Mouse (Mus musculus) cerebellum, adult 9-11 months (tissue): ENCODE data around the gene Npepps.
"Not testable (repeated sequence)": the region's sequence is repeated elsewhere in the genome, so short reads cannot be mapped to it uniquely, and the experiment has no call there.

Source experiments
- DNase-seq: peaks from one replicate; pipeline ENCODE4 v3.0.0; 2022

Npepps gene

DNA sequence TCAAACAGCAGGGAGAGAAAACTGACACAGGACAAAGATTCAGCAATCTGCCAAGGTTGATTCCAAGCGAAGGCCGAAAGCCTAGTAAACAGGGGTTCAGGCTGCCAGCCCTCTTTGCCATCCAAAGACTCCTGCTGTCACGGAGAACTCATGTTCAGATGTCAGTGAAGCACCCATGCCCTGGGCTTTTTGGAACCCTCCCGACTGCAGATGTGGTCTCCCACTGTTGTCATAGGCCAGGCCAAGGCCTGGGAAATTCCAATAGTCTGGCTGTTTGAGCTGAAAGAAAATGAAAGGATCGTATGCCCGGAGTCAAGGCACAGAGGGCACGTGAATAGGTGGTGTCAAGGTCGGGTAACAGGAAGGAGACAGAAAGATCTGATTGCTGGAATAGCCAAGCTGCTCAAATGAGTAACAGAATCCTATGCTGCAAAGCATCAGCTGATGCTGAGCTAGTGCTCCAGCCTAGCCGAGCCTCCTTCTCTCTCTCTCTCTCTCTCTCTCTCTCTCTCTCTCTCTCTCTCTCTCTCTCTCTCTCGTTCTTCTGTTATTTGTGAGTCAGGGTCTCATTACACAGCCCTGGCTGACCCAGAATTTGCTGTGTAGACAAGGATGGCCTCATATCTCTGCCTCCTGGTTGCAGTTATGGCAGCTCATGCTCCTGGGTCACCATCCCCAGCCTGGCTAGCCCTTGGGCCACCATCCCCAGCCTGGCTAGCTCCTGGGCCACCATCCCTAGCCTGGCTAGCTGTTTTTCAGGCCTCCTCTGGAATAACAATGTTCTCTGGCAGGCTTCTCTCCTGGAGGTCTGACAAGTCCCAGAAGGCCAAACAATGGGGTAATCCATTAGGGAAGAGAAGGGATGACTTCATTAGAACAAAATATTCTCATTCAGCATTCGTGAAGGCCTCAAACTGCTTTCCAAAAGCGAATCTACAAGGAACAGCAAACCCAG lies 9.1 kb upstream of the Npepps start:
- peak; percentile 35 for DNase-seq

- no peak for DNase-seq
These were observed 7.2 kb upstream of the Npepps start for GRCm38 (mm10) chr11:97287643-97288042.

GRCm38 (mm10) chr11:97286973-97287372 lies 6.5 kb upstream of the Npepps start:
- DNase-seq = no peak

DNA sequence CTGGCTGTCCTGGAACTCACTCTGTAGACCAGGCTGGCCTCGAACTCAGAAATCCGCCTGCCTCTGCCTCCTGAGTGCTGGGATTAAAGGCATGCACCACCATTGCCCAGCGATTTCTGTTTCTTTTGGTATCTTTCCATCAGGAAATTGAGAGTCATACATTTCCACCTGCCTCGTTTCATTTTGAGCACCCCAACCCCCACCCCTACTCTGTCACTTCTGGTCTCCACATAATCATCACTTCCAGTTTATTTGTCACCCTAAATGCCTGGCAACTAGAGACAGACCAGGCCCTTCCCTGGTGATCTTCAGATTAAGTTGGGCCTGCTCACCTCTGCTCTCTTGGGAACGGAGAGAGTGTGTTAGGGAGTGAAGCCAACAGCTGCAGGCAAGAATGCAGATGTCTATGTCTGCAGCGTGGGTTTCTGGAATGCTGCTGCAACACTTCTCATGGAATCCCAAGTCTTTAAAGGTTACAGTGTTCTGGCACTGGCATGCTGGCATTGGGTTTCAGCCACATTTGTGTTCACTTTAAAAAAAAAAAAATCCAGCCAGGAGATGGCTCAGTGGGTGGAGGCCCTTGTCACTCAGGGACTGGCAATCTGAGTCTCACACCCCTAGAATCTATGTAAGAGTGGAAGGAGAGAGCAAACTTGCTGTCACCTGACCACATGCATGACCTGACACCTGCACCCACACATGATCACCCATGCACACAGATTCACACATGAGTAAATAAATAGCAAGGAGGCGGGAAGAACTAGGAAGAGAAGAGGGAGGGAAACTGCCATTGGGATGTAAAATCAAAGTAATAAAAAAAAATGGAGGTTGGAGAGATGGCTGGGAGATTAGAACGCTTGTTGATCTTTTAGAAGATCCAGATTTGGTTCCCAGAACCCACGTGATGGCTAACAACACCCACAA lies 5.7 kb upstream of the Npepps start:
- no peak for DNase-seq

GRCm38 (mm10) chr11:97284854-97285253 lies 4.4 kb upstream of the Npepps start:
- DNase-seq = no peak

- DNase-seq = no peak
These were observed 1.7 kb upstream of the Npepps start for GRCm38 (mm10) chr11:97282179-97282578.

DNA sequence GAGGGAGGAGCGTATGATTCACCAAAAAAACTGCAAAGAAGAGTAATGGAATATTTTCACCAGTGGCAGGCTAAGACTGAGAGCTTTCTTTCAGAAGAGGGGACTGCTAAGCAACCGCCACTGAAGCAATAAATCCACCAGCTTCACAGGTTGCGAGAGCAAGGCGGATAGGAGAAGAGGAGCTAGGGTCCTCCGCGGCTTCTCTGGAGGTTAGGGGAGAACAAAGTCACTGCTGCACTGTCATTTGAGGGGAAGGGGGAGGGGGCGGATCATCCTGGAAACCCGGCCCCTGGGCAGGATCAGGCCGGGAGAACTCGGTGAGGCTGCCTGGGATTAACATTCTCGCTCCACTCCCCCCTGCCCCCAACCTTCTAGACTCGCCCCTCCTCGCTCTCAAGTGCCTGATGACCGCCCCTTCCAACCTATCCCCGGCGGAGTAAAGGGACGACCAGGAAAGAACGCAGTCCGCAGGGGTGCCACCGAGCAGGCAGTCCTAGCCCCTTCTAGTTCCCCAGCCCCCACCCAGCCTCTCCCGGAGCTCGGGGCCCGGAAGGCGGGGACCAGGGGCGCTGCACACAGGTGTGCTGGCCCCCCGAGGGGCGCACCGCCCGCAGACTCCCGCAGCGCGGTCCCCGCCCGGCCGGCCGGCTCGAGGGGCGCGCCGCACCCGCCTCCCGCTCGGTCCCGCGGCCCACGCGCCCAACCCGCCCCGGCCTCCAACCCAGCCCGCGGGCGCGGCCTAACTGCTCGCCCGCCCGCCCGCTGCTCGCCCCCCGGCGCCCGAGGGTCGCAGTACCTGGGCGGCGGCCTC lies 828 bp downstream of the Npepps start:
- DNase-seq = peak; percentile 70

- DNase-seq = no peak
These were observed 1.4 kb downstream of the Npepps start for GRCm38 (mm10) chr11:97279040-97279404.

DNA sequence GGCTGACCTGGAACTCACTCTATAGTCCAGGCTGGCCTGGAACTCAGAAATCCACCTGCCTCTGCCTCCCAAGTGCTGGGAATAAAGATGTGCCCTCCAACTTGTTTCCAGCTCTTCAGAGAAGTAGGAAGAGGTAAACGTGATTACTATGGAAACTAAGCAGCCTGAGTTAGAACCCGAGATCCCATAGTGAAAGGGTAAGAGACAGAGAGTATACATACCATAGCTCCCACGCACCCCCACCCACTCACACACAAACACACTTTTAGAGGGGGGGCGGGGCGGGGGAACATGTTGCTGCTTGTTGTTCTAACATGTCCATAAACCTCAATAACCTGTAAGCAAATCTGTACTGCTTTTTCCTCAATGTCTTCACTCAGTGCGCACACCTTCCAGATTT lies 2.0 kb downstream of the Npepps start:
- no peak for DNase-seq

GRCm38 (mm10) chr11:97277166-97277565 lies 3.3 kb downstream of the Npepps start:
- DNase-seq = no peak

- no peak for DNase-seq
These were observed 4.4 kb downstream of the Npepps start for GRCm38 (mm10) chr11:97276019-97276418.

DNA sequence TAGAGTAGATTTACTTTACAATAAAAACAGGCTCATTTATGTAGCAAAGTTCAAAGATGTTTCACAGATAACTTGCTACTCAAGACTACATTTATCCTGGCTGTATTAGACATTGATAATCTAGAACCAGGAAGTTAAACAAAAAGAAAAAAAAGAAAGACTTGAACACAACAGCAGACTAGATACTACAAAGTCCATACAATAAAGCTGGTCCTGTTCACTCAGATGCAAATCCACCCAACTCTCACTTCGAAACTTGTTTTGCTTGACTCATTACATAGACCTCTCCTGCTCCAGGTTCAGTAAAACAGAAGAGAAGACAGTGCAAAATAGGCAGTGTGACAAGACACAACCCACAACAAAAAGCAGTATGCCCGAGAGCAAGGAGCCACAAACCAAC lies 5.1 kb downstream of the Npepps start:
- DNase-seq = no peak

DNA sequence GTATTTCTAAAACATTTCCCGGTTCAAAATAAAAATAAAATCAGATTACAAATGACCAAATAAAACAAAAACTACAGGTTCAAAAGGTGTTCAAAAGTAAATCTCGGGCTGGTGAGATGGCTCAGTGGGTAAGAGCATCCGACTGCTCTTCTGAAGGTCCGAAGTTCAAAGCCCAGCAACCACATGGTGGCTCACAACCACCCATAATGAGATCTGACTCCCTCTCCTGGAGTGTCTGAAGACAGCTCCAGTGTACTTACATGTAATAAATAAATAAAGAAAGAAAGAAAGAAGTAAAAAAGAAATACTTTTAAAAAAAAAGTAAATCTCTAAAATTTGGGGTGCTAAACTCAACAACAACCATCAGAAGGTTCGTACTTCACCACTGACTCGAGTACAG lies 5.5 kb downstream of the Npepps start:
- not testable (repeated sequence) for DNase-seq

DNA sequence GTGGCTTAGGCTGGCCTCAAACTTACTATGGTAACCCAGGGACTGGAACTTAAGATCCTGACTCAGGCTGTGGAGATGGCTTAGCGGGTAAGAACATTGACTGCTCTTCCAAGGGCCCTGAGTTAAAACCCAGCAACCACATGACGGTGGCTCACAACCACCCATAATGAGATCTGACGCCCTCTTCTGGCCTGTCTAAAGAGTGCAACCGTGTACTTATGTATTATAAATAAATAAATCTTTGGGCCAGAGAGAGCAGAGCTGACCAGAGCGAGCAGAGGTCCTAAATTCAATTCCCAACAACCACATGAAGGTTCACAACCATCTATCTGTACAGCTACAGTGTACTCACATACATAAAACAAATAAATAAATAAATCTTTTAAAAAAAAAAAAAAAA lies 6.8 kb downstream of the Npepps start:
- no peak for DNase-seq

- DNase-seq = no peak
These were observed 7.6 kb downstream of the Npepps start for GRCm38 (mm10) chr11:97272835-97273234.

GRCm38 (mm10) chr11:97270004-97270403 lies 10.4 kb downstream of the Npepps start:
- DNase-seq = not testable (repeated sequence)

DNA sequence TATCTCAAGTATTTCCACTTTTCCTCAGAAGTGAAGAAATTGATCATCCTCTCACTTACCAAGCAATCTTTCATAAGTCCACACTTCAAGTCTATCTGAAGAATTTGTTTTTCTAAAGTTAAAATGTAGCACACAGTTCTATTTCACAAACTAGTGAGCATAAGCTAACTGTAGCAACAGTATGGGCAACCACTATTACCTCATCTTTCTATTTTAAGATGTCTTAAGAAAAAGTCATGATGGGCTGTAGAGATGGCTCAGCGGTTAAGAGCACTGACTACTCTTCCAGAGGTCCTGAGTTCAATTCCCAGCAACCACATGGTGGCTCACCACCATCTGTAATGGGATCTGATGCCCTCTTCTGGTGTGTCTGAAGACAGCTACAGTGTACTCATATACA lies 13.9 kb downstream of the Npepps start:
- not testable (repeated sequence) for DNase-seq

GRCm38 (mm10) chr11:97249649-97250048 lies 30.8 kb downstream of the Npepps start:
- not testable (repeated sequence) for DNase-seq

- no peak for DNase-seq
These were observed 33.8 kb downstream of the Npepps start for GRCm38 (mm10) chr11:97246510-97247159.

DNA sequence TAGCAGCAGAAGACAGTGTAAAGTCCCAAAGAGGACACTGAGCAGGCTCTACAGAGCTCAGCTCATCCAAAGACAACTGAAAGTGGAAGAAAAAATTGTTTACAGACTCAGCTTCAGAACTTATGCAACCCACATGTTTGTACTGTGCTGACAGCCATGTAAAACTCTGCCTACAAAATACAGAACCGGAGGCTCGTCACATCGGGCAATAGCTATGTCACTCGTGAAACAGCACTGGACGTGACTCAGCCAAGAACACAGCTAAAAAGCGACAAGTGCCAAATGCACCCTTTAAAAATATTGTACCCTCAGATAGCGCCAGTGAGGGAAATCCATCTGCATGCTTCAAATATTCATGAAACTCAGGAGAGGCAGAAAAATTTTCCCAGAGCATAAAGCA lies 39.1 kb downstream of the Npepps start:
- DNase-seq = no peak

DNA sequence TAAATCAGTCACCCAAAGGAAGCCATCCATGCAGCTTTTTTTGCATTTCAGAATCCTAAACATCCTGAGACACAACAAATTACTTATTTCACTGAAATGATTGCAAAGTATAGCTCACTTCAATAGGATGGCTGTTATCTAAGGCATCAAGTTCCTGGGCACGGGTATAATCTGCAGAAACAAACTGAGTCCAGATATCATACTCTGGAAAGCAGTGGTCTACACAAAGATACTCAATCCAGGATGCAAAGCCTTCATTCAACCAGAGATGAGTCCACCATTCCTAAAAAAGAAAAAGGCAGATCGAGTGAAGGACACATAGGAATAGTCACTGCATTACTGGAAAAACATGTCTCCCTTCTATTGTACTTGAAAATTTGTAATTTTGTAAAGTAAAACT lies 42.5 kb downstream of the Npepps start:
- DNase-seq = no peak

DNA sequence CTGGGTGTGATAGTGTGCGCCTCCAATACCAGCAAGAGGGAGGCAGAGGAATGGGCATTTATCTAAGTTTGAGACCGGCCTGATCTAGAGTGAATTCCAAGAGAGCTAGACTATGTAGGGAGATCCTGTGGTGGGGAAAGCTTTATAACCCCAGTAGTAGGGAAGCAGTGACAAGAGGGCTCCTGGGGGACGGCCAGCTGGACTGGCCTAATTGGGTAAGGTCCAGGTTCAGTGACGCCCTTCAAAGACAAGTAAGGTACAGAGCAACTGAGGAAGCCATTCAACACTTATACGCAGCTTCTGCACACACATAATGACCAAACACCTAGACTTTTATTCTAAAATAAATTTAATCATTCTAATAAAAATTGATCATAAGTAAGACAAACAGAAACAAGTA lies 48.0 kb downstream of the Npepps start:
- DNase-seq = peak; percentile 45
